Mouse (Mus musculus): ENCODE data around the gene Fxyd6. TPM values are rescaled to one million over a fixed set of nuclear protein-coding genes. Genes with fewer than 3 reads are reported as not detected.

Gene Fxyd6
- total RNA-seq, 2 experiments from 2014 or later, result 1.5 TPM; not detected in 1

GRCm38 (mm10) chr9:45407706-45408675 lies 38.0 kb downstream of the Fxyd6 start:
- ATAC-seq (replicated peaks; ENCODE audit: low FRiP score, low TSS enrichment, poor library complexity, severe bottlenecking), result peak; percentile 56

DNA sequence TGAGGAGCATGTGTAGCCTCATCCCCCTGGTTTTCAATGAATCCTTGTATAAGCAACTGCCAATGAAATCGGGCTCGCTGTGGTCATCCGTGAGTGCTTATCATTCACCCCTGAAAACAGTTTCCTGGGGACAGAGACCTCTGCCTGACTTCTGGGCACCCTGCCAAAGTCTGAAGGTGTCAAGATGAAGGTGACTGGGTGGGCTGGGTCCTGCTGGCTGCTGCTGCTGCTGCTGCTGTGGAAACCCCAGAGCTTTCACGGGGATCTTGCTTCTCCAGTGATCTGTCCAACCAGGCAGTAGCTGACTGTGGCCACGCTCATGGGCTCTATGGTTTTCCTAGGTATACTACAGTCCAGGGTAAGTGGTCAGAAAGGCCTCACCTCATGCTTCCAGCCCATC lies 40.2 kb downstream of the Fxyd6 start:
- no peak for ATAC-seq (replicated peaks; ENCODE audit: low FRiP score, low TSS enrichment, poor library complexity, severe bottlenecking)

GRCm38 (mm10) chr9:45410614-45411013 lies 40.6 kb downstream of the Fxyd6 start:
- no peak for ATAC-seq (replicated peaks; ENCODE audit: low FRiP score, low TSS enrichment, poor library complexity, severe bottlenecking)

GRCm38 (mm10) chr9:45411111-45411510 lies 41.1 kb downstream of the Fxyd6 start:
- ATAC-seq (replicated peaks; ENCODE audit: low FRiP score, low TSS enrichment, poor library complexity, severe bottlenecking), result no peak

- peak; percentile 49; the same call in 1 of the 2 replicates for ATAC-seq (replicated peaks; ENCODE audit: low FRiP score, low TSS enrichment, poor library complexity, severe bottlenecking)
These were observed 41.8 kb downstream of the Fxyd6 start for GRCm38 (mm10) chr9:45411803-45412202.

- ATAC-seq (replicated peaks; ENCODE audit: low FRiP score, low TSS enrichment, poor library complexity, severe bottlenecking), result peak; percentile 64
These were observed 42.3 kb downstream of the Fxyd6 start for GRCm38 (mm10) chr9:45412287-45412686.

- no peak for ATAC-seq (replicated peaks; ENCODE audit: low FRiP score, low TSS enrichment, poor library complexity, severe bottlenecking)
These were observed 42.9 kb downstream of the Fxyd6 start for GRCm38 (mm10) chr9:45412700-45413477.

DNA sequence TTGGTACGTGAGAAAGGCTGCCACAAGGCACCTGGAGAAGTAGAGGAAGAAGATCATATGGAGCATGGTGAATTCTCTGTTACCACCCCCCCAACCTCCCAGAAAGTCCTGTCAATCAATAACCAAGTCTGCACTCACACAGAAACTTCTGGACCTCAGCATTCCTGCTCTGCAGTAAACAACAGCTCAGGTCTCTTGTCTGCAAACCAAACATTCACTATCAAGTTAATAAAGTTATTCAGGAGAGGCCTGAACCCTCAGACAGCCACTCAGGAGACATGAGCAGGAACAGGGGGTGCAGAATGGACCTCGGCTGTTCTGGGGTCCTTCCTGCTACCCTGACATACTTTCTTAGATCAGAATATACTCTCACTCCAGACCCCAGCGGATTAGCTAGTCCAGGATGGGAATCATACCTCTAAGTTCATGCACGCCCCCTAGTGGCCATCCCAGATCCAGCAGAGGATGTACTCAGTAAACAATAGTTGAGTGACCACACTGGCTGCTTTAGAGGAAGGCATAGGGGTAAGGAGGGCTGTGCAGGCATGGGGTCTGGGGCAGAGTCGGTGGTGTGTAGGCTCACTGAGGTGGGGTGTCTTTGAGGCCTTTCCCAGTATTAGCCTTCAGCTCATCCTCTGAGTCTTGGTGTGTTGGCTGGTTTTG lies 43.6 kb downstream of the Fxyd6 start:
- ATAC-seq (replicated peaks; ENCODE audit: low FRiP score, low TSS enrichment, poor library complexity, severe bottlenecking), result no peak

DNA sequence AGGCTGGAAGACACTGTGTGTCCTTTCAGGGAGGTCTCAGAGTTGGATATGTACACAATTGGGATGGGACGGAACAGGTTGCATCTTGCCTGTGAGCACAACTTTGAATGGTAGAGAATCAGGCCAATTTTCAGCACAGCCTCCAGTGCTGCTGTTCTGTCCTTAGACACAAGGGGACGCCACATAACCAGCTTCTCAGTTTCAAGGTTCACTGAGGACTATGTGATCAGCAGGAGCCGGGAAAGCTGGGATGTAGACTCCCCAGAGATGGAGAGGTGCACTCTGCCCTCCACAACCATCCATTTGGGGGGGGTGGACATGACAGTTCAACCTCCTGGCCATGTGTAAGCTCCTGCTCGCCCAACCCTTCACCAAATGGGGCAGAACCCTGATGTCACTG lies 45.9 kb downstream of the Fxyd6 start:
- no peak for ATAC-seq (replicated peaks; ENCODE audit: low FRiP score, low TSS enrichment, poor library complexity, severe bottlenecking)

- ATAC-seq (replicated peaks; ENCODE audit: low FRiP score, low TSS enrichment, poor library complexity, severe bottlenecking), result peak; percentile 80
These were observed 47.3 kb downstream of the Fxyd6 start for GRCm38 (mm10) chr9:45417245-45417644.

GRCm38 (mm10) chr9:45418252-45418651 lies 48.3 kb downstream of the Fxyd6 start:
- no peak for ATAC-seq (replicated peaks; ENCODE audit: low FRiP score, low TSS enrichment, poor library complexity, severe bottlenecking)

DNA sequence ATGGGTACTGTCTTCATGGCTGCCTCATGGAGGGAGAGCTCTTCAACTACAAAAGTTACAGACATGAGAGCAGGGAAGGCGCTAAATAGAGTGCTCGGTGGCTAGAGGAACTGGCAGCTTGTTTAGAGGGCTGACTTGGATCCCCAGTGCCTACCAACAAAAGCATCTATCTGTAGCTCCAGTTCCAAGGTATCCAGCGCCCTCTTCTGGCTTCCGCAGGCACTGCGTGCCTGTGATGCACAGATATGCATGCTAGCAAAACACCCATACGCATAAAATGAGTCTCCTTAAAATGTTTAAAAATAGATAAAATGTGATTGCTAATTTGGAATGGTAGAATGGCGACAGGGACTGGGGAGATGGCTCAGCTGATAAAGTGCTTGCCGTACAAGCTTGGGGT lies 51.2 kb downstream of the Fxyd6 start:
- no peak for ATAC-seq (replicated peaks; ENCODE audit: low FRiP score, low TSS enrichment, poor library complexity, severe bottlenecking)

DNA sequence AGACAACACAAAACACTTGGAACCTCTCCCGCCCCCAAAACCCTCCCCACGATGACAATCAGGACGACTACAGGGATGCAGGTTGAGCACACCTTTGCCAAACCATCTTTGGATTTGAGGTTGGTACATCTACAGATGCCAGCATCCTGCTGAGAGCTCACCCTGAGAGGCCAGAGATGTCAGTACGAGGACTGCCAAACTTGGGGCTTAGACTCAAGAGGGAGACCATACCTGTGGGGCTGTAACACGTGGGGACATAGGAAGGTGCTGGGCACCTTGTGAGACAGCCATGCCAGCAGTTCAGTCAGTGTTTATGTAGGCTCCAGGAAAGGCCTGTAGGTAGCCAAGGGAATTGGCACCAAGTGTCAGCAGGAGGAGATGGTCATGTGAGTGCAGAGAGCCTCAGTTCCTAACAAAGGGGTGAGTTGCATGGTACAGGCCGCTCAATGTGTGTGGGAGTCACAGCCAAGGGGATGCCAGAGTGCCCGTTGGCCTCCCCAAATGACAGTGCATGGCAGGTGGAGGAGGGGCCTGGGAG lies 52.8 kb downstream of the Fxyd6 start:
- ATAC-seq (replicated peaks; ENCODE audit: low FRiP score, low TSS enrichment, poor library complexity, severe bottlenecking), result no peak

GRCm38 (mm10) chr9:45426456-45426855 lies 56.5 kb downstream of the Fxyd6 start, which contains the start of gene Dscaml1:
Dscaml1 (plus strand) TSS chr9:45426628.
- ATAC-seq (replicated peaks; ENCODE audit: low FRiP score, low TSS enrichment, poor library complexity, severe bottlenecking), result no peak

DNA sequence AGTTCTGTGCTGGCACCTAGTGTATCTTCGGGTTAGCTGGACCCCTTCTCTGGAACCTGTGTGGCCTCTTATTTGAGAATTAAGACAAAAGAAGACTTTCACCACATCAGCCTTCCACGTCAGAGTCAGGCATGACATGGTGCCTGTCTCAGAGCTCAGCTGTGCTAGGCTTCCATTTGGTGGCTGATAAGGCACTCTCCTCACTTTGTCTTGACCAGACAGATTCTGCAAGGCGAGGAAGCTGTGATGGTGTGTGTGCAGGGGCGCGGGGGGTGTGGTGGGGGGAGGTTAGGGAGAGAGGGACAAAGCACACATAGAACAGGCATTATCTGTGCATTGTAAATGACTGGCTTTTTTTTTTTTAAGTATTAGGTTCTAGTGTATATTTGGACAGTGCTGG lies 59.4 kb downstream of the Fxyd6 start:
- ATAC-seq (replicated peaks; ENCODE audit: low FRiP score, low TSS enrichment, poor library complexity, severe bottlenecking), result peak; percentile 64; the same call in 1 of the 2 replicates

DNA sequence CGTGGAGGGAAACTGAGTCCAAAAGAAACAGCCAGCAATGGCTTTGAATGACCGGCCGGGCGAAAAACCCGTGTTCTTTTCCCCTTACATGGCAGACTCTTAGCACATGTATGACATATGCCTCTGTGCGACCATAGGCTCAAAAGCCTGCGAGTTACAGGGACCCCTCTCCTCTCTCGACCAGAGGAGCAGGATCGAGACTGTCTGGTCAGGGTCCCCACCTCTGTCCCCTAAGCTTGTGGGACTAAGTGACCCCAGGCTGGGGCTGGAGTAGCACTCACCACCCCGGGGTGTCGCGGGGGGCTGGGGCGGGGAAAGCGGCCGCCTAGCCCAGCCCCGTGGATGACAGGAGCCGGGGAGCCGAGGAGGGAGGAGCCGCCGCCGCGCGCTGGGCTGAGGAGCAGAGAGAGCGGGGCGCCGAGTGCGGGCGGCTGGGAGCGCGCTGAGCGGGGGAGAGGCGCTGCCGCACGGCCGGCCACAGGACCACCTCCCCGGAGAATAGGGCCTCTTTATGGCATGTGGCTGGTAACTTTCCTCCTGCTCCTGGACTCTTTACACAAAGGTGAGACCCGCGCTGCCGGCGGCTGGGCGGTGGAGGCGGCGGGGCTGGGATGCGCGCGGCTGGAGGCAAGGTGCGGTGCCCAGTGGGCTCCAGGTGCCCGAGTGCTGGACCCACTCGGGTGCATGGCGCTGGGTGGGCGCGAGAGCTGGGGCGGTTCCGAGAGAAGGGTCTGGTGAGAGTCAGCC lies 60.1 kb downstream of the Fxyd6 start:
- ATAC-seq (replicated peaks; ENCODE audit: low FRiP score, low TSS enrichment, poor library complexity, severe bottlenecking), result no peak

- ATAC-seq (replicated peaks; ENCODE audit: low FRiP score, low TSS enrichment, poor library complexity, severe bottlenecking), result no peak
These were observed 60.6 kb downstream of the Fxyd6 start for GRCm38 (mm10) chr9:45430698-45430959.

- ATAC-seq (replicated peaks; ENCODE audit: low FRiP score, low TSS enrichment, poor library complexity, severe bottlenecking), result no peak
These were observed 61.2 kb downstream of the Fxyd6 start for GRCm38 (mm10) chr9:45431150-45431549.

GRCm38 (mm10) chr9:45432639-45433038 lies 62.7 kb downstream of the Fxyd6 start:
- ATAC-seq (replicated peaks; ENCODE audit: low FRiP score, low TSS enrichment, poor library complexity, severe bottlenecking), result no peak

Measured in megakaryocyte-erythroid progenitor cell, adult 5-6 weeks (primary cell).